Mouse (Mus musculus): Measurements from ENCODE around the gene Vps53. TPM values are rescaled to one million over a fixed set of nuclear protein-coding genes. Genes with fewer than 3 reads are reported as not detected.

The Vps53 gene
- polyA plus RNA-seq, 1 experiment from 2014 or later, result 32.2 TPM

- no peak for ATAC-seq (ENCODE audit: insufficient number of reproducible peaks, low FRiP score)
- H3K4me1 ChIP-seq (replicated peaks), result 0 out of 2 replicates have a peak, but pooled peaks cover 4% of the 10 kb centered on the region
- peaks cover 9% of the 10 kb centered on the region for H3K36me3 ChIP-seq
- no peaks in the 10 kb centered on the region for H3K9me3 ChIP-seq (replicated peaks)
- H3K27ac ChIP-seq (ENCODE audit: poor library complexity, severe bottlenecking), result no peak overlapping the region
- no peak overlapping the region for H3K9ac ChIP-seq
- 80% methylated on average over 11 of the region's 11 CpGs for WGBS
- H3K4me2 ChIP-seq, result no peak overlapping the region
- no peaks in the 10 kb centered on the region for H3K27me3 ChIP-seq (replicated peaks)
- no peak overlapping the region for H3K4me3 ChIP-seq
These were observed 72.6 kb downstream of the Vps53 start for GRCm38 (mm10) chr11:76106551-76107496.

GRCm38 (mm10) chr11:76101154-76101553 lies 78.3 kb downstream of the Vps53 start:
- H3K9ac ChIP-seq, result no peak overlapping the region
- no peak for ATAC-seq (ENCODE audit: insufficient number of reproducible peaks, low FRiP score)
- peaks cover 9% of the 10 kb centered on the region for H3K36me3 ChIP-seq
- no peaks in the 10 kb centered on the region for H3K27me3 ChIP-seq (replicated peaks)
- 0 out of 2 replicates have a peak overlapping the region, but pooled peaks have one; percentile 17 for H3K27ac ChIP-seq (ENCODE audit: poor library complexity, severe bottlenecking)
- no peak overlapping the region for H3K4me2 ChIP-seq
- peaks cover 25% of the 10 kb centered on the region for H3K4me1 ChIP-seq (replicated peaks)
- no peaks in the 10 kb centered on the region for H3K9me3 ChIP-seq (replicated peaks)
- H3K4me3 ChIP-seq, result no peak overlapping the region

GRCm38 (mm10) chr11:76099193-76099975 lies 80.1 kb downstream of the Vps53 start:
- no peaks in the 10 kb centered on the region for H3K9me3 ChIP-seq (replicated peaks)
- H3K4me1 ChIP-seq (replicated peaks), result peaks cover 25% of the 10 kb centered on the region
- H3K27ac ChIP-seq (ENCODE audit: poor library complexity, severe bottlenecking), result 0 out of 2 replicates have a peak overlapping the region, but pooled peaks have one; percentile 4
- WGBS, result 57% methylated on average over 4 of the region's 4 CpGs
- no peak overlapping the region for H3K4me2 ChIP-seq
- H3K36me3 ChIP-seq, result peaks cover 9% of the 10 kb centered on the region
- no peak overlapping the region for H3K4me3 ChIP-seq
- no peaks in the 10 kb centered on the region for H3K27me3 ChIP-seq (replicated peaks)
- ATAC-seq (ENCODE audit: insufficient number of reproducible peaks, low FRiP score), result no peak
- H3K9ac ChIP-seq, result no peak overlapping the region

GRCm38 (mm10) chr11:76093610-76094009 lies 85.8 kb downstream of the Vps53 start:
- Histone ChIP-seq H3K27ac (ENCODE audit: poor library complexity, severe bottlenecking) (no peak overlapping the region), H3K4me2 (no peak overlapping the region), H3K9me3 (replicated peaks) (no peaks in the 10 kb centered on the region), H3K4me1 (replicated peaks) (no peaks in the 10 kb centered on the region), H3K36me3 (peaks cover 26% of the 10 kb centered on the region), H3K4me3 (no peak overlapping the region), H3K27me3 (replicated peaks) (no peaks in the 10 kb centered on the region), H3K9ac (no peak overlapping the region)
- no peak for ATAC-seq (ENCODE audit: insufficient number of reproducible peaks, low FRiP score)
- WGBS, result 81% methylated on average over 8 of the region's 8 CpGs

GRCm38 (mm10) chr11:76089776-76090175 lies 89.7 kb downstream of the Vps53 start:
- Histone ChIP-seq H3K27ac (ENCODE audit: poor library complexity, severe bottlenecking) (no peak overlapping the region), H3K4me2 (no peak overlapping the region), H3K4me3 (no peak overlapping the region), H3K36me3 (peaks cover 37% of the 10 kb centered on the region), H3K4me1 (replicated peaks) (0 out of 2 replicates have a peak, but pooled peaks cover 4% of the 10 kb centered on the region), H3K27me3 (replicated peaks) (no peaks in the 10 kb centered on the region), H3K9ac (no peak overlapping the region), H3K9me3 (replicated peaks) (no peaks in the 10 kb centered on the region)
- ATAC-seq (ENCODE audit: insufficient number of reproducible peaks, low FRiP score), result no peak
- WGBS, result 78% methylated on average over 6 of the region's 6 CpGs

- no peak for ATAC-seq (ENCODE audit: insufficient number of reproducible peaks, low FRiP score)
- no peak overlapping the region for H3K4me2 ChIP-seq
- H3K36me3 ChIP-seq, result peaks cover 37% of the 10 kb centered on the region
- H3K27me3 ChIP-seq (replicated peaks), result no peaks in the 10 kb centered on the region
- H3K9ac ChIP-seq, result no peak overlapping the region
- H3K4me1 ChIP-seq (replicated peaks), result peaks cover 9% of the 10 kb centered on the region; the same call in 1 of the 2 replicates
- 73% methylated on average over 4 of the region's 4 CpGs for WGBS
- H3K27ac ChIP-seq (ENCODE audit: poor library complexity, severe bottlenecking), result no peak overlapping the region
- no peaks in the 10 kb centered on the region for H3K9me3 ChIP-seq (replicated peaks)
- H3K4me3 ChIP-seq, result no peak overlapping the region
These were observed 90.9 kb downstream of the Vps53 start for GRCm38 (mm10) chr11:76088506-76088905.

GRCm38 (mm10) chr11:76085898-76086591 lies 93.4 kb downstream of the Vps53 start:
- ATAC-seq (ENCODE audit: insufficient number of reproducible peaks, low FRiP score), result no peak
- Histone ChIP-seq H3K9me3 (replicated peaks) (no peaks in the 10 kb centered on the region), H3K4me1 (replicated peaks) (peaks cover 9% of the 10 kb centered on the region; the same call in 1 of the 2 replicates), H3K27ac (ENCODE audit: poor library complexity, severe bottlenecking) (no peak overlapping the region), H3K27me3 (replicated peaks) (no peaks in the 10 kb centered on the region), H3K4me2 (no peak overlapping the region), H3K36me3 (peaks cover 43% of the 10 kb centered on the region), H3K9ac (no peak overlapping the region), H3K4me3 (no peak overlapping the region)
- WGBS, result 66% methylated on average over 5 of the region's 5 CpGs

- Histone ChIP-seq H3K27ac (ENCODE audit: poor library complexity, severe bottlenecking) (no peak overlapping the region), H3K36me3 (peaks cover 49% of the 10 kb centered on the region), H3K4me3 (no peak overlapping the region), H3K27me3 (replicated peaks) (no peaks in the 10 kb centered on the region), H3K4me1 (replicated peaks) (peaks cover 9% of the 10 kb centered on the region; the same call in 1 of the 2 replicates), H3K4me2 (no peak overlapping the region), H3K9ac (no peak overlapping the region), H3K9me3 (replicated peaks) (no peaks in the 10 kb centered on the region)
- WGBS, result 95% methylated on average over 1 of the region's 1 CpGs
- no peak for ATAC-seq (ENCODE audit: insufficient number of reproducible peaks, low FRiP score)
These were observed 94.5 kb downstream of the Vps53 start for GRCm38 (mm10) chr11:76084943-76085342.

- no peak overlapping the region for H3K9ac ChIP-seq
- no peak overlapping the region for H3K27ac ChIP-seq (ENCODE audit: poor library complexity, severe bottlenecking)
- no peak overlapping the region for H3K4me3 ChIP-seq
- H3K4me1 ChIP-seq (replicated peaks), result peaks cover 9% of the 10 kb centered on the region; the same call in 1 of the 2 replicates
- ATAC-seq (ENCODE audit: insufficient number of reproducible peaks, low FRiP score), result no peak
- H3K4me2 ChIP-seq, result no peak overlapping the region
- H3K36me3 ChIP-seq, result peaks cover 52% of the 10 kb centered on the region
- no peaks in the 10 kb centered on the region for H3K27me3 ChIP-seq (replicated peaks)
- 78% methylated on average over 3 of the region's 3 CpGs for WGBS
- no peaks in the 10 kb centered on the region for H3K9me3 ChIP-seq (replicated peaks)
These were observed 95.5 kb downstream of the Vps53 start for GRCm38 (mm10) chr11:76083941-76084367.

GRCm38 (mm10) chr11:76081048-76081640 lies 98.3 kb downstream of the Vps53 start:
- Histone ChIP-seq H3K4me3 (no peak overlapping the region), H3K4me2 (no peak overlapping the region), H3K36me3 (peaks cover 42% of the 10 kb centered on the region), H3K27me3 (replicated peaks) (no peaks in the 10 kb centered on the region), H3K27ac (ENCODE audit: poor library complexity, severe bottlenecking) (no peak overlapping the region), H3K4me1 (replicated peaks) (peaks cover 6% of the 10 kb centered on the region; the same call in 1 of the 2 replicates), H3K9me3 (replicated peaks) (no peaks in the 10 kb centered on the region), H3K9ac (no peak overlapping the region)
- 82% methylated on average over 6 of the region's 6 CpGs for WGBS
- no peak for ATAC-seq (ENCODE audit: insufficient number of reproducible peaks, low FRiP score)
